Mouse (Mus musculus) neural tube, embryonic 11.5 days (tissue): ENCODE data around the gene Ankrd61. TPM values are rescaled to one million over a fixed set of nuclear protein-coding genes. Genes with fewer than 3 reads are reported as not detected.

Experiments used
- ATAC-seq: fragments of 200-750 bp; cut with Nextera tagmentation; 2 replicates; pipeline ENCODE4 v1.8.0; 2017; ENCODE audit warnings: moderate number of reproducible peaks, mild to moderate bottlenecking, moderate TSS enrichment, moderate library complexity; ENCODE audit not compliant: insufficient read depth, low FRiP score, low TSS enrichment
- DNase-seq: peaks from one replicate; pipeline ENCODE4 v3.0.0-alpha.2; 2015; ENCODE audit warnings: low spot score
- H3K27ac ChIP-seq: fragments of 300-500 bp; sonication (generic); 2 replicates; pipeline ENCODE4 v1.5.1; 2014; ENCODE audit warnings: low read depth, mild to moderate bottlenecking, low read length
- H3K27me3 ChIP-seq: fragments of 300-500 bp; sonication (generic); 2 replicates; pipeline ENCODE4 v1.6.1; 2014; ENCODE audit warnings: mild to moderate bottlenecking, low read length, mixed read lengths; ENCODE audit not compliant: control insufficient read depth, insufficient read depth
- H3K36me3 ChIP-seq: fragments of 300-500 bp; sonication (generic); 2 replicates; pipeline ENCODE4 v1.6.1; 2014; ENCODE audit warnings: mild to moderate bottlenecking, low read length, moderate library complexity, mixed read lengths; ENCODE audit not compliant: control insufficient read depth, insufficient read depth
- H3K4me1 ChIP-seq: fragments of 300-500 bp; sonication (generic); 2 replicates; pipeline ENCODE4 v1.6.1; 2014; ENCODE audit warnings: low read length, mixed read lengths; ENCODE audit not compliant: control insufficient read depth, insufficient read depth
- H3K4me2 ChIP-seq: fragments of 300-500 bp; sonication (generic); 2 replicates; pipeline ENCODE4 v1.6.1; 2014; ENCODE audit warnings: low read depth, mild to moderate bottlenecking, moderate library complexity
- H3K4me3 ChIP-seq: fragments of 300-500 bp; sonication (generic); 2 replicates; pipeline ENCODE4 v1.5.1; 2014; ENCODE audit warnings: low read depth, low read length
- H3K9ac ChIP-seq: fragments of 300-500 bp; sonication (generic); 2 replicates; pipeline ENCODE4 v1.6.1; 2014; ENCODE audit warnings: mild to moderate bottlenecking, low read length
- H3K9me3 ChIP-seq: fragments of 300-500 bp; sonication (generic); 2 replicates; pipeline ENCODE4 v1.6.1; 2016; ENCODE audit warnings: low read length; ENCODE audit not compliant: control insufficient read depth
- WGBS: fragments of 180-500 bp; shearing (Covaris S2); extraction: QIAGEN DNeasy Blood & Tissue Kit; methylation state at CpG from one replicate; pipeline ENCODE4 v1.1.7; 2014; 5-methylcytosine and 5-hydroxymethylcytosine counted together
- polyA plus RNA-seq: library from polyadenylated mRNA; unstranded; fragments of >200 nt; fragmentation: Nextera tagmentation; extraction: Ambion mirVana; gene quantifications from 2 replicates; pipeline ENCODE4 v1.2.1, GENCODE M21; 2014

The Ankrd61 gene
- polyA plus RNA-seq, 1 experiment from 2014 or later = 0.23 TPM

GRCm38 (mm10) chr5:143871547-143872169 is 25.8 kb downstream of the Ankrd61 start:
- Histone ChIP-seq H3K4me1 (no peaks in the 10 kb centered on the region), H3K27ac (no peak overlapping the region), H3K4me2 (no peak overlapping the region), H3K36me3 (peaks cover 6% of the 10 kb centered on the region), H3K9me3 (no peaks in the 10 kb centered on the region), H3K9ac (no peak overlapping the region), H3K27me3 (no peaks in the 10 kb centered on the region), H3K4me3 (no peak overlapping the region)
- 91% methylated on average over 11 of the region's 11 CpGs for whole genome bisulfite sequencing
- no peak for ATAC-seq
- DNase-seq = no peak

Other genes with a start within 250 kb of the Ankrd61 start
- 35.7 and 35.9 TPM in 2 replicates for gene Usp42, start 165.4 kb downstream of the Ankrd61 start, polyA plus RNA-seq
- 55.1 and 55.2 TPM in 2 replicates for gene Eif2ak1, start 79.9 kb downstream of the Ankrd61 start, polyA plus RNA-seq
- 98.2 and 110 TPM in 2 replicates for gene Aimp2, start 12.2 kb upstream of the Ankrd61 start, polyA plus RNA-seq
- 29.1 and 32.0 TPM in 2 replicates for gene Pms2, start 12.3 kb upstream of the Ankrd61 start, polyA plus RNA-seq
- 0.85 and 1.4 TPM in 2 replicates for gene Gm42421, start 30.5 kb upstream of the Ankrd61 start, polyA plus RNA-seq
- 0.96 and 1.0 TPM in 2 replicates for gene Rsph10b, start 35.4 kb upstream of the Ankrd61 start, polyA plus RNA-seq
- 121 and 123 TPM in 2 replicates for gene Ccz1, start 117.2 kb upstream of the Ankrd61 start, polyA plus RNA-seq
- not detected in 2 replicates for gene Ocm, start 129.0 kb upstream of the Ankrd61 start, polyA plus RNA-seq
- gene Lmtk2, start 202.8 kb upstream of the Ankrd61 start, polyA plus RNA-seq = 6.4 and 6.7 TPM in 2 replicates